In genomic region chr4:147867563-147868449, GRCm38 (mm10) we compare ENCODE assay signal across 8 mouse cellular contexts. TPM values are rescaled to one million over a fixed set of nuclear protein-coding genes. Genes with fewer than 3 reads are reported as not detected.
DNase-seq lines count a peak whose midpoint lies in the region; ATAC-seq and TF ChIP-seq lines count a peak whose summit lies in the region.

No protein-coding gene starts in this region.

- peak overlapping the region; percentile 71 for H3K4me2 ChIP-seq in heart, embryonic 12.5 days
- peak overlapping the region; percentile 84 for H3K4me2 ChIP-seq in heart, postnatal 0 days (ENCODE audit: low read depth, low read length)

- peak overlapping the region; percentile 67 for H3K27ac ChIP-seq in heart, embryonic 12.5 days (ENCODE audit: poor library complexity, severe bottlenecking)
- peak overlapping the region; percentile 90 for H3K27ac ChIP-seq in heart, postnatal 0 days (ENCODE audit: low read depth)

- no peak; the same call in 1 of the 2 replicates for ATAC-seq in heart, embryonic 12.5 days (ENCODE audit: insufficient number of reproducible peaks, low FRiP score)
- peak; percentile 6; the same call in 1 of the 2 replicates for ATAC-seq in heart, postnatal 0 days (ENCODE audit: insufficient read depth, low read depth)

- peak overlapping the region; percentile 74 for H3K4me3 ChIP-seq in heart, embryonic 12.5 days
- peak overlapping the region; percentile 86 for H3K4me3 ChIP-seq in heart, postnatal 0 days (ENCODE audit: low read depth, low read length)
- H3K4me3 ChIP-seq in megakaryocyte, embryonic 14.5 days (replicated peaks), result peak overlapping the region; percentile 93

- TF ChIP-seq CTCF in heart, postnatal 0 days (IDR thresholded peaks at IDR 0.05; ENCODE audit: low read depth), result no peak; the same call in 1 of the 2 replicates

- intact Hi-C loops in heart, postnatal 36 days (cut with DNase I), result loop anchor here (2.0 to 5.0 kb wide), 3 partner anchors 17 to 461 kb away; partner anchors contain the start of gene 2510039O18Rik

- peaks cover 23% of the 10 kb centered on the region for H3K4me1 ChIP-seq in heart, embryonic 12.5 days (replicated peaks)
- peaks cover 24% of the 10 kb centered on the region for H3K4me1 ChIP-seq in heart, postnatal 0 days (ENCODE audit: control insufficient read depth, insufficient read depth)
- H3K4me1 ChIP-seq in megakaryocyte, embryonic 14.5 days, result peaks cover 25% of the 10 kb centered on the region

- TF ChIP-seq EP300 in heart, postnatal 0 days (IDR thresholded peaks at IDR 0.05; ENCODE audit: low read depth), result no peak

- WGBS in heart, embryonic 12.5 days, result 7% methylated on average over 22 of the region's 22 CpGs
- WGBS in heart, postnatal 0 days, result 8% methylated on average over 22 of the region's 22 CpGs

- no peaks in the 10 kb centered on the region for H3K27me3 ChIP-seq in heart, embryonic 12.5 days (replicated peaks)
- H3K27me3 ChIP-seq in heart, postnatal 0 days (ENCODE audit: control insufficient read depth, insufficient read depth, low read length), result no peaks in the 10 kb centered on the region
- no peaks in the 10 kb centered on the region for H3K27me3 ChIP-seq in megakaryocyte, embryonic 14.5 days (replicated peaks)

- H3K9ac ChIP-seq in heart, embryonic 12.5 days, result peak overlapping the region; percentile 77
- peak overlapping the region; percentile 74 for H3K9ac ChIP-seq in heart, postnatal 0 days (replicated peaks; ENCODE audit: low read depth, low read length)

- H3K9me3 ChIP-seq in heart, embryonic 12.5 days (replicated peaks), result no peaks in the 10 kb centered on the region
- no peaks in the 10 kb centered on the region for H3K9me3 ChIP-seq in heart, postnatal 0 days (replicated peaks; ENCODE audit: control insufficient read depth, low read length)
- no peaks in the 10 kb centered on the region for H3K9me3 ChIP-seq in megakaryocyte, embryonic 14.5 days

- H3K36me3 ChIP-seq in heart, embryonic 12.5 days, result peaks cover 49% of the 10 kb centered on the region
- H3K36me3 ChIP-seq in heart, postnatal 0 days (replicated peaks; ENCODE audit: control insufficient read depth, insufficient read depth, low read length), result peaks cover 38% of the 10 kb centered on the region
- H3K36me3 ChIP-seq in megakaryocyte, embryonic 14.5 days (replicated peaks; ENCODE audit: low read length), result peaks cover 43% of the 10 kb centered on the region

- no peak for DNase-seq in heart, postnatal 36 days
- DNase-seq in NIH3T3 (ENCODE audit: low read depth), result peak; percentile 51
- peak; percentile 45 for DNase-seq in heart, postnatal 0 days (ENCODE audit: low spot score)
- no peak for DNase-seq in right cerebral cortex, adult 2 months (ENCODE audit: low spot score in 2 of 2)
- DNase-seq in testis, postnatal 14 days (ENCODE audit: low spot score), result no peak
- DNase-seq in layer of hippocampus, adult 18-20 months (ENCODE audit: low spot score in 2 of 2), result no peak

RNA-seq across cellular contexts. Expression of gene Miip, which starts 0.8 kb away (rescaled TPM):
- 23.4 and 26.3 TPM in 2 replicates for polyA plus RNA-seq in heart, embryonic 12.5 days (2016; fragmentation: Nextera tagmentation; extraction: Ambion mirVana)
- 1 to 10 TPM; 7.6 to 8.6 TPM for total RNA-seq in heart, postnatal 36 days (2021)
- total RNA-seq in heart, postnatal 0 days (2014; rRNA removed; ENCODE audit: low replicate concordance), result 24.0 and 73.6 TPM in 2 replicates
- 18.0 and 19.2 TPM in 2 replicates for polyA plus RNA-seq in heart, postnatal 0 days (2015; fragmentation: Nextera tagmentation; extraction: Ambion mirVana)
- 44.2 and 60.2 TPM in 2 replicates for polyA plus RNA-seq in megakaryocyte, embryonic 14.5 days (2012; ENCODE audit: insufficient read depth, low replicate concordance)
- 10 to 100 TPM; 19.7 to 20.2 TPM for total RNA-seq in layer of hippocampus, adult 18-20 months (2021)

RNA-seq across cellular contexts. Expression of gene Fv1, which starts 1.0 kb away (rescaled TPM):
- 9.0 and 9.1 TPM in 2 replicates for polyA plus RNA-seq in heart, embryonic 12.5 days (2016; fragmentation: Nextera tagmentation; extraction: Ambion mirVana)
- total RNA-seq in heart, postnatal 36 days (2021), result 10 to 100 TPM; 16.1 to 18.3 TPM
- 3.2 and 9.4 TPM in 2 replicates for total RNA-seq in heart, postnatal 0 days (2014; rRNA removed; ENCODE audit: low replicate concordance)
- polyA plus RNA-seq in heart, postnatal 0 days (2015; fragmentation: Nextera tagmentation; extraction: Ambion mirVana), result 5.9 and 6.1 TPM in 2 replicates
- polyA plus RNA-seq in megakaryocyte, embryonic 14.5 days (2012; ENCODE audit: insufficient read depth, low replicate concordance), result not detected in 2 replicates
- 10 to 100 TPM in 1 of 2 experiments, 1 to 10 TPM in 1; 8.9 to 11.0 TPM for total RNA-seq in layer of hippocampus, adult 18-20 months (2021)

RNA-seq across cellular contexts. Expression of gene Zfp933, which starts 19.6 kb away (rescaled TPM):
- polyA plus RNA-seq in heart, embryonic 12.5 days (2016; fragmentation: Nextera tagmentation; extraction: Ambion mirVana), result 5.0 and 5.9 TPM in 2 replicates
- 10 to 100 TPM; 10.5 to 13.3 TPM for total RNA-seq in heart, postnatal 36 days (2021)
- 3.4 and 3.5 TPM in 2 replicates for total RNA-seq in heart, postnatal 0 days (2014; rRNA removed; ENCODE audit: low replicate concordance)
- polyA plus RNA-seq in heart, postnatal 0 days (2015; fragmentation: Nextera tagmentation; extraction: Ambion mirVana), result 5.1 and 7.1 TPM in 2 replicates
- polyA plus RNA-seq in megakaryocyte, embryonic 14.5 days (2012; ENCODE audit: insufficient read depth, low replicate concordance), result not detected in 2 replicates
- total RNA-seq in layer of hippocampus, adult 18-20 months (2021), result 10 to 100 TPM; 18.5 to 19.8 TPM

RNA-seq across cellular contexts. Expression of gene Mfn2, which starts 36.7 kb away (rescaled TPM):
- polyA plus RNA-seq in heart, embryonic 12.5 days (2016; fragmentation: Nextera tagmentation; extraction: Ambion mirVana), result 121 and 123 TPM in 2 replicates
- 100 to 1,000 TPM; 670 to 699 TPM for total RNA-seq in heart, postnatal 36 days (2021)
- total RNA-seq in heart, postnatal 0 days (2014; rRNA removed; ENCODE audit: low replicate concordance), result 251 and 256 TPM in 2 replicates
- polyA plus RNA-seq in heart, postnatal 0 days (2015; fragmentation: Nextera tagmentation; extraction: Ambion mirVana), result 188 and 230 TPM in 2 replicates
- polyA plus RNA-seq in megakaryocyte, embryonic 14.5 days (2012; ENCODE audit: insufficient read depth, low replicate concordance), result 19.0 and 25.4 TPM in 2 replicates
- total RNA-seq in layer of hippocampus, adult 18-20 months (2021), result 100 to 1,000 TPM; 204 to 206 TPM

RNA-seq across cellular contexts. Expression of gene Zfp984, which starts 58.2 kb away (rescaled TPM):
- polyA plus RNA-seq in heart, embryonic 12.5 days (2016; fragmentation: Nextera tagmentation; extraction: Ambion mirVana), result 9.1 and 11.0 TPM in 2 replicates
- 1 to 10 TPM; 2.4 to 2.7 TPM for total RNA-seq in heart, postnatal 36 days (2021)
- total RNA-seq in heart, postnatal 0 days (2014; rRNA removed; ENCODE audit: low replicate concordance), result 2.2 and 8.4 TPM in 2 replicates
- polyA plus RNA-seq in heart, postnatal 0 days (2015; fragmentation: Nextera tagmentation; extraction: Ambion mirVana), result 7.2 and 8.2 TPM in 2 replicates
- 0.07 TPM in 1 of 2 replicates, not detected in the other for polyA plus RNA-seq in megakaryocyte, embryonic 14.5 days (2012; ENCODE audit: insufficient read depth, low replicate concordance)
- 1 to 10 TPM; 1.8 to 3.0 TPM for total RNA-seq in layer of hippocampus, adult 18-20 months (2021)

Comparison
In these comparisons a context has a peak if more than half of its experiments do, and no peak if none do; other contexts are left out.
1. DNase-seq: peak in NIH3T3 (single experiment) and heart, postnatal 0 days (single experiment); none in heart, postnatal 36 days (0 of 2), right cerebral cortex, adult 2 months (0 of 2), testis, postnatal 14 days (single experiment) and layer of hippocampus, adult 18-20 months (0 of 2).
2. Peak in every context shown above with its lines, with median percentiles within 50 percentile points of each other: H3K4me3 ChIP-seq.